Mouse (Mus musculus) spleen, adult 18-20 months (tissue): ENCODE measurements around the gene Flt3.

Source experiments
- DNase-seq, 2 experiments: peaks; one replicate each; pipeline ENCODE4 v3.0.0; 2022; ENCODE audit warnings: mixed read lengths in 2 of 2

Gene Flt3

GRCm38 (mm10) chr5:147307398-147307785 is 92.9 kb downstream of the Flt3 start:
- DNase-seq = no peak

GRCm38 (mm10) chr5:147306638-147307397 is 93.5 kb downstream of the Flt3 start, which contains the start of gene Cdx2:
Gene Cdx2 (minus strand): TSS chr5:147307270.
- DNase-seq = no peak

DNA sequence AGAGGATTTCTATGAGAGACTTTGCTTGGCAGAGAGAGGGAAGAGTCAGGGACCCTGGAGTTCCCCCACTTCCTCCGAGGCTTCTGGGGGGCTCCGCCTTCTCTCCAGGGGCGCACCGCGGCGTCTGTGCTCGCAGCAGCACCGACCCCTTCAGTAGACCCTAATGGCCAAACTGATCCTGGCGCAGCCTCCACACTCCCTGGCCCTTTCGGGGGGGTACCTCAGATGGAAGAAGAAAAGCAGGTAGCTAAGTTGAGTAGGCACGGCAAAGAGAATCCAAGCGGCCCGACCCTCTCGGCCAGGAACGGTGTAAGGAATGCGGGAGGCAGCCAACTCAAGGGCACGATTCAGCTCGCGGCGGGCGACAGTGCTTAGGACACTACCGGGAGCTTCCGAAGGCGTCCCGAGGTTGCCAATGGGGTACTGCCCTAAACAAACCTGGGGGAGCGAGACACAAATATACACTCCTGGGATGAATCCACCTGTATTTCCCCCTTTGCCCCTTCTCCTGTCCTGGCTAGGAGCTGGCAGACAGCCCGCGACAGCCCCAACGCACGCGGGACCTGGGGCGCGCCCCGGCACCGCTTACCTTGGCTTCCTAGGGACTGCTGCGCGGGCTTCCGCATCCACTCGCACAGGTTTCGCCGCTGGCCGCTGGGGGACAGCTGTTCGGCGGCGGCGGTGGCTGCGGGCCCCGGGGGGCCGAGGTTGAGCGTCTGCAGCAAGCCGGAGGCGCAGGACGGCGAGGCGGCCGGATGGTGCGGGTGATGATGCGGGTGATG is 94.2 kb downstream of the Flt3 start:
- DNase-seq = no peak

DNA sequence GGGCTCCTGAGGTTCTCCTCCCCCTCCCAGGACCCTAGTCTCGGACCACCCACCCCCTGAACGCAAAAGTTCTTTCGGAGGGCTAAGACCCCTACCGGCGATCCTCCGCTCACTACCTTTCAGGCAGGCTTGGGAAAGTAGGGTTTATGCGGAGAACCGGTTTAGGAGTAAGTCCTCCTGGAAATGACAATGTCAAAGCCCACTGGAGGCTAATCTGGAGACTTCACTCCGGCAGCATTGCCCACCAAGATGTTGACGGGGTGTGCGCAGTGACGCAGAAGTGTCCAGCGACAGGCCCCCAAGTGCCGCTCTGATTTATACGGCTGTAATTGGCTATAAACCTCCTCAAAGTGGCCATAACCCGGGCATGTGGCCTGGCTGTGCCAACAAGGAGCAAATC is 95.1 kb downstream of the Flt3 start:
- no peak for DNase-seq

DNA sequence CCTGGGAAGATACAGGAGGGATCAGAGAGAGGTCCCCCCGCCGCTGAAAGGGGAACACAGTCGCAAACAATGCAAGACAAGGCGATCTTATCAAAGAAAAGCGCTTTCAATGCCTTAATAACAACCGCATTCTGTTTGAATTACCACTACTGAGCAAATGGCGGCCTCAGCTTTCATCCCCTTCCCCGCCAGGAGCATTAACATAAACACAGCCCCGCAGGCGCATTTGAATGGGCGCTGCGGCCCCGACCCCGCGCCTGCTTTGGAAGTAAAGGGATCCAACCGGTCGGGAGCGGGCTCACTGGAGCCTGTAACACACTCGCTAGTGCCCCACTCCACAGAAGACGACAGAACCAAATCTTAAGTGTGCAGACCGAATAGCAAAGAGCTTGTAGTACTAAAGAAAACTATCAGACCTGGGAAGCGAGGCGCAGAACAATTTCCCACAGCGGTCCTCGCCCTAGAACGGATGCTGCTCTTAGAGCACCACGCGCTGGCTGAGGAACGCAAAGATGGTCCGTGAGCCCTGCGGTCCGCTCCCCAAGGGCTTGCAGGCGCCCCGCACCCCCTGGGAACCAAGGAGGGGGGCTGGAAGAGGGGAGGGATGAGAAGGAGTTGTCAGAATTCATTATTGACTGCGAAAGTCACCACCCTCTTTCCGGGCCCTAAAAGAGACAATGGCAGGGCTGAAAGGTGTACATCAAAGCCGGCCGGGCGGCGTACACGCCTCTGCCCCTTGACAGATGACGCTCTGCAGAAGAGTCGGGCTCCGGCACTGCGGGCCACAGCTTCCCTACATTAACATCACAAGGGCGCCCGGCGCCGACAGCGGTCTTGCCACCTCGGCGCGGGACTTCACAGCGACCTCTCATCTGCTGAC is 95.8 kb downstream of the Flt3 start:
- DNase-seq = no peak

GRCm38 (mm10) chr5:147302746-147303400 is 97.4 kb downstream of the Flt3 start:
- DNase-seq = no peak

DNA sequence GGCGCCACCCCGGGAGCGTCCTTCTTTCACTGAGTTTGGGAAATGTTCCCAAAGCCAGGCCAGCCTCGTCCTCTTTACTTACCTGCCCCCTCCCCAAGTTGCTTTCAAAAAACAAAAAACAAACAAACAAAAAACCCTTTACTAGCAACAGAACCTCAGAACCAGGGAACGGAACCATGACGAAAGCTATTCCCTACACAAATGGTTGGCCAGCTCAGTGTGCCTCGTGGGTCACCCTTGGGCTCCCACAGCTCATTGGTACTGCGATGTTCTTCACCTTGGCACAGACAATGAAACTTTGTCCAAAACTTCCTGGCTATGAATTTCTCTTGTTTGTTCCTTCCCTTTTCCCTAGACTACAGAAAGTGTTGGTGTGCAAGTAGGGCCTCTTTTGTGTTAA is 98.1 kb downstream of the Flt3 start:
- no peak for DNase-seq

DNA sequence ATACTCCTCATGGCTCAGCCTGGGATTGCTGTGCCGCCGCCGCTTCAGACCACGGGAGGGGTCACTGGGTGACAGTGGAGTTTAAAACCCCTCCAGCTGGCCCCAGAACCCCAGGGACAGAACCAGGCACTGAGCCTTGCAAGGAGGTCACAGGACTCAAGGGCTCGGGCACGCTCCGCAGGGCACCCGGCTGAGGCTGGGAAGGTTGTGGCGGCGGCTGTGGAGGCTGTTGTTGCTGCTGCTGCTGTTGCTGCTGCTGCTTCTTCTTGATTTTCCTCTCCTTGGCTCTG is 98.6 kb downstream of the Flt3 start:
- no peak for DNase-seq

GRCm38 (mm10) chr5:147300917-147301780 is 99.1 kb downstream of the Flt3 start:
- no peak for DNase-seq

DNA sequence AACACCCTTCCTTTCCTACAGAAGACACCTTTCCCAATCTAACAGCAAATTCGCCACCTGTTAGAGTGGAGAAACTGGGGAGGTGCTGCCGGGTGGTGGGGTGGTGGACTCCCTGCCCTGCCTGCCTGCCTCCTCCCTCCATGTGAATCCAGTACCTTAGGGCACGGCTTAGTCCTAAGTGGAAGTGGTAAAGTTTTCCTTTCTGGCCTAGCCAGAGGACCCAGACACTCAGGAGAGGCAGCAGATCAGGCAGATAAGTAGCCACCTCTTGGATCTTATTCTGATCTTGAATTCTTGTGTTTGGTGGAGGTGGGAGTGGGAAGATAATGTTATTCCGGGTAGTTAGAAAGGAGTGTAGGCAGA is 100.3 kb downstream of the Flt3 start:
- no peak for DNase-seq

DNA sequence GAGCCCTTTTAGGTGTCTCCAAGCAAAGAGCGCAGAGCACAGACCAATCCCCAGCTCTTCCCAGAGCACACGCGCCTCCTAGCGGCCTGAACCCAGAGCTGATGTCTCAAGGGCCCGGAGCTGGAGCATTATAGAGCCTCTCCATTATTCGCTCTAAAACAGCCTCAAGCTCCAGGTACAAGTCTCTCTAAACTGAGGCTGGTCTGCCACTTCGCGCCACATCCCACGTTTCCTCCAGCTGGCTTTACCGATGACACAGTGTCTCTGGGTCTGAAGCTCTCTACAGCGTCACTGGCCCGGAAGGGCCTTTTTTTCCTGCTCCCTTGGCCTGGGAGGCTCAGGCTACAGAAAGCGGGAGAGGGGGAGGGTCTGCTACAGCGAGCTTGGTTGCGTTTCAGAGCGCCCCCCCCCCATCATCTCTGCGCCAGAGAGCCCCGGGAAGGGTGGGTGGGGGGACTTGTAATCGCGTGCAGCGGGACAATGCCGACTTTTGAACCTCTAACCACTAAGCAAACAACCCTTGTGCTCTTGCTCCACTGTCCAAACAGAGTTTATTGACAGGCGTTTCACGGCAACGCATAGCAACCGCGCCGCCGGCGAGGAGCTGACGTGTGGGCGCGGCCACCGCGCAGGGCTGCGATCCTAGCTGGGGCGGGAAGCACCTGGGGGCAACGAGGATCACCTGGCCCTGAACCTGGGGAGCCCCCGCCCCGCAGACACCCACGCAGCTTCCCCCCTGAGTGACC is 100.9 kb downstream of the Flt3 start:
- DNase-seq = peak in 1 of 2 experiments; percentile 46

DNA sequence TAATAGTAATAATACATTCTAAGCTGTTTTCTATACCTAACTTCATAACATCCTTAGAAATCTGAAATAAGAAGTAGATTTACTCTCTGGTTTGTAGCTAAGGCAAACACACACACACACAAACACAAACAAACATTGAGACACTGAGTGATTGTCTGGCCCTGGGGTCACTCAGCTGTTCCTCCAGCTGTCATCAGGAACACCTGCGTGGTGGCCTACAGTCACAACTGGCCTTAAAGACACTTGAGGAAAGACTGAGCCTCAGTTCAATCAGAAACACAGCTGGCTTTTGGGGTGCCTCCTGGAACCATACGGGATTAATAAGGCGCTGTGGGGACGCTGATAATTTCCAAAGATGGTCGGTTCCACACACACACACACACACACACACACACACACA is 103.0 kb downstream of the Flt3 start:
- no peak for DNase-seq

DNA sequence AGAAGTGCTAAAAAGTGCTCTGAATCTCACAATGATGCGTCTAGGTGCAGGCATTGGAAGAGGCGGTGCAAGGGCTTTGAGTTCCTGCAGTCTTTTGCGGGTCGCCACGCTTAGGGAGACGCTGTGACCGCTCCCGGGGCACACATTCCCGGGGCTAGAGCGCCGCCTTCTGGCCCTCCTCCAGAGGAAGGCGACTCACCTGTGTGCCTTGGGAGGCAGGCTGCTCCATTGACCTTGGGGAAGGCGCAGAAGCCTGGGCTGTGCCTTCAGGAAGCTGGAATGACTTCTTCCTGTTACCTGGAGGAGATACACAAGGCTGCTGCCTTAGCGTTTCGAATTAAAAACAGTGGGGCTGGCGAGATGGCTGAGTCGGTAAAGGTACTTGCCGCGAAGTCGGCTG is 106.2 kb downstream of the Flt3 start:
- no peak for DNase-seq

- peak in 1 of 2 experiments; percentile 60 for DNase-seq
Observed at GRCm38 (mm10) chr5:147293127-147293910, 107.0 kb downstream of the Flt3 start.

DNA sequence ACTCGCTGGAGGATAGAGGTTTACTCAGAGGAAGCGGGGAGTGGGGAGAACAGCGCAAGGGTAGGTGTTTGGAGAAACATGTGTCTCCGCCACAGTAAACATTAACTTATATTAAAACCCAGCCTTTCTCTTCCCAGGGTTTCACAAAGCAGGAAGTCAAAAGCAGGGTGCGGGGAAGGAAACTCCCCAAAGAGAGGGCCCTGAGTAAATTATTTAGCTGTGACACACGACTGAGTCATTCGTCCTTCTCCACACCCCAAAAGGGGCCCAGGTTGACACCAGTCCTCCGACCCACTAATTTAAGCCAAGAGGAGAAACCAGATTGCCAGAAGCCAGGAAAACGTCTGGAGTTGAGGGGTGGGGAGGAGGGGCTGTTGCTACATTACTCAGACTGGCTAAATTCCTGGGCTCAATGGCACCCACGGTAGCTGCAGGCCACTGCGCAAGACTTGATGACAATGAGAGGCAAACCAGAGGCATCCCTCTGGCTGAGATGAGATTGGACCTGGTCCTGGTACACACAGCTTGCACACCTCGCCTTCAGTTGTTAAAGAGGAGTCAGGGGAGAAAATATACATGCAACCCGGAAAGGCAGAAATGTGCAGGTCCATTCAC is 107.7 kb downstream of the Flt3 start:
- no peak for DNase-seq

- DNase-seq = no peak
Observed at GRCm38 (mm10) chr5:147291764-147292505, 108.4 kb downstream of the Flt3 start.

- no peak for DNase-seq
Observed at GRCm38 (mm10) chr5:147284365-147284764, 115.9 kb downstream of the Flt3 start.
